Mouse (Mus musculus) frontal cortex, postnatal 10 days (tissue): ENCODE data around the gene Gm14410.
"Not testable (repeated sequence)": the region's sequence is repeated elsewhere in the genome, so short reads cannot be mapped to it uniquely, and the experiment has no call there.

Experiments used
- DNase-seq, 2 experiments: peaks; one replicate each; pipeline ENCODE4 v3.0.0; 2022; ENCODE audit warnings: low spot score in 2 of 2, mixed read lengths in 1 of 2

The Gm14410 gene

DNA sequence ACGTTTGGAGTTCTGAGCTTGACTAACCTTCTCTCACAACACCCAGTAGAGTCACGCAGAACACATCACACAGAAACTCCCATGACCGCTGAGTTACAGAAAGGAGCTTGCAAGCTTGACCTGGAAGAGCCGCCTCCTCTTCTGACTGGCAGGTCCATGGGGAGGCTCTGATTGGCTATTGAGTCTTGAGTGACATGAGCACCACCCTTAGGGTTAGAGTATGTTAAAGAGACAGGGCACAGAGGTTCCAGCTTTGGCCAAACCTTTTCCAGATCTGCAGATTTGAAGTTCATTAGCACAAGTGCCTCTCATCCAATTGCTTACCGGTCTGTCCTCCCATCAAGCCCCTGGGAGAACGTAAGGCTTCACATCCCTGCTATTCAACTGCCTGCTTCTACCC is at the start of gene Gm14410:
Gm14410 (minus strand) TSS at position 81 of the 400 bp plus-strand sequence.
- peak; percentile 75 to 78 for DNase-seq

DNA sequence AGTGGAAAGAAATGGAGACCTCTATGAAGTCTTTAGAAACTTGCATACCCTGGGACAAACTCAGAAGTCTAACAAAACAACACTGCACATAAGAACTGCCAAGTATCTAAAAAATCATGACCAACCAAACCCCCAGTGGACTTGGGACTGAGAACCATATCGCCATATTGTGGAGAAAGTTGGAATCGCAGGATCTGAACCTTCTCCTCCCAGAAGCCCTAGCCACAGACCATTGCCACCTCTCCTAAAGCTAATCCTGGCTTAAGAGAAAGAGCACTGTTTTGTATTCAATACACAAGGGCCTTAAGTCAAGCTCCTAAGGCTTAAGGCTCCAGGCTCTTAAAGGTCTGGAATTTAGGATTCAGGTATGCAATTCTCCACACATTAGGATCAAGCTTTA is 41.2 kb upstream of the Gm14410 start:
- DNase-seq = not testable (repeated sequence)

DNA sequence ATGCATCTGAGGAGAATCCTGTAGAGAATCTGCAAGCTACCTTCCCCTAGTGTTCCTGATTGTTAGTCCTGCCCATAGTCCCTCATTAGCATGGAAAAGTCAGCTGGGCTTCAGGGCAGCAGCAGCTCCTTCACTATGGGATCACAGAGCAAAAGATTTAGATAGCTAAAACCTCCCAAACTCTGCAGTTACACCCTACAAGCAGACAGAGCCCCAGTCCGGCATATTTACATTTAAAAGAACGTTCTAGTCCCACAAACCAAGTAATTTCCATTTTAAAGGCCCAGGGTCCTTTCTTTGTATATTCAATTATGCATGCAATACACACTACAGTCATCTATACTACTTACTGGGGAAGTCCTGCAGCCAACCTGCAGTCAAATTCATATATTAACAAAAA is 24.2 kb upstream of the Gm14410 start:
- DNase-seq = not testable (repeated sequence)

DNA sequence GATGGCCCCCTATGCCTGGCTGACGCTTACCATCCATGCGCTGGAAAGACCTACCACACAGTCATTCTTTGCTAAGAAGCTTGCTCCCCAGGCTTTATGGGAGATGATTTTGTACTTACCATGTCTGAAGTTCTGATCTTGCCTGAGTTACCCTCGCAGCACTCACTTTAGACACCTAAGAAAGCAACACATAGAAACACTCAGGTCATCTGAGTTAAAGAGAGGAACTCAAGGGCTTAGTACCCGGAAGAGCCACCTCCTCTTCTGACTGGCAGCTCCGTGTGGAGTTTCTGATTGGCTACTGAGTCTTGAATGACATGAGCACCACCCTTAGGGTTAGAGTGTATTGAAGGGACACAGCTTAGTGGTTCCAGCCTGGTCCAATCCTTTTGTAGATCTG is 33.5 kb downstream of the Gm14410 start:
- not testable (repeated sequence) for DNase-seq
